Mouse (Mus musculus) thymus, postnatal 0 days (tissue): ENCODE data around the gene Klf2. TPM values are rescaled to one million over a fixed set of nuclear protein-coding genes. Genes with fewer than 3 reads are reported as not detected.
A peak's percentile ranks its signal among the peaks of the same experiment; 100 is the strongest.

ENCODE experiments used
- DNase-seq: peaks from one replicate; pipeline ENCODE4 v3.0.0-alpha.2; 2015; ENCODE audit warnings: low spot score
- polyA plus RNA-seq: library from polyadenylated mRNA; unstranded; fragments of >200 nt; fragmentation: Nextera tagmentation; extraction: Ambion mirVana; gene quantifications from 2 replicates; pipeline ENCODE4 v1.2.1, GENCODE M21; 2015

Klf2 gene
- polyA plus RNA-seq, 1 experiment from 2014 or later, result 21.4 TPM

DNA sequence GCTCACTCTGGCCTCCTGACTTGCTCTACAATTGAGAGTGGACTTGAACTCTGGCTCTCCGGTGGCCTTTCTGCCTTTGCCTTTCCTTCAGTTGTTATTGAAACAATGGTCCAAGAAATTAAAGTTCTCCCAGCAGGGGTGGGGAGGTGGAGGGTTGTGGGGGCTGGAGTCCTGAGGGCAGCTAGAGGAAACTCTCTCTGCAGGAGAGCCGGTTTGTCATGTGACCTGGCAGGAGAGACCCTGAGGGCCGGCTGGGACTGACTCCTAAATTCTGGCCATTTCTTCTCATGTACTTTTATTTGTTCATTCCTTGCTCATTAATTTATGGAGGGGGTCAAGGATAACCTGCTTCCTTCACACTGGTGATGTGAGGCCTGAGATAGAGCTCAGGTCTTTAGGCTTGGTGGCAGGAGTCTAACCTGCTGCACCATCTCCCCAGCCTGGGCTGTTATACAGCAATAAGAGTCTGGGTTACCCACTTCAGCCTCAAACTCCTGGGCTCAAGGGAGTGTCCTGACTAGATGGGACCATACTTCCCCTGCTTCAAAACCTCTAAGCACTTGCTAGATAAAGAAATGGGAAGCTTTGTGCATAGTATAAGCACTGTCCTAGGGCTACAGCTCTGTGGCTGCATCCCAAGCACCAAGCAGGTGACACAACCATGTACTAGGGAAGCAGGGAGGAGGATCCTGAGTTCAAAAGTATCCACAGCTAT is 14.8 kb downstream of the Klf2 start:
- DNase-seq, result no peak

GRCm38 (mm10) chr8:72334144-72334641 is 15.4 kb downstream of the Klf2 start:
- DNase-seq, result no peak

- no peak for DNase-seq
These were observed 17.4 kb downstream of the Klf2 start for GRCm38 (mm10) chr8:72336273-72336672.

GRCm38 (mm10) chr8:72337034-72337433 is 18.2 kb downstream of the Klf2 start:
- no peak for DNase-seq

DNA sequence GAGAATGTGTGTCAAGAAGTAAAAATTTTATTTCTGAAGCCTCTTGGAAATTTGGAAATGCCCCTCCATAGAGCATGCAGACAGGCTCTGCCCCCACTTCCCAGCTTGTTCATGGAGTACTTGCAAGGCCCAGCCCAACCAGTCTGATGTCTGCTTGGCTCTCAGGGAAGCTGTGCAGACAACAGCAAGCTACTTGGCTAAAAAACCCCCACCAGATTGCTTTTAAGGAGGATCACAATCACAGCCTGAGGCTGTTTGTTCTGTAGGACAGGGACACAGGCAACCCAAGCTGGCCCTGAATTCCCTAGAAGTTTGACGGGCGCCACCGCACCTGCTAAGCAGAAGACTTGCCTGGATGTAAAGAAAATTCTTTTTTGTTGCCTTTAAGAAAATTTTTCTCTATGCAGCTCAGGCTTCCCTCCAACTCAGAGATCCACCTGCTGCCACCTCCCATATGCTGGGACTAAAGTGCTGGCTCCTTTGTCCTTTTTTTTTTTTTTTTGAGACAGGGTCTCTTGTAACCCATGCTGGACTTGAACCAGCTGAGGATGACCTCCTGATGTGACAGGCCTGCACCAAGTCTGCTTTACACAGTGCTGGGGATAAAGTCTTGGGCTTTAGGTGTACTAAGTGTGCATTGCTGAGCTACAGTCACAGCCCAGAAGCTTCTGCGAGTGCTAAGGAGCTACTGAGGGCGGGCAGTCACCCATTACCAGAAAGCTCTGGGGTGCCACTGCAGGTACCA is 23.9 kb downstream of the Klf2 start:
- DNase-seq, result no peak

- DNase-seq, result no peak
These were observed 24.9 kb downstream of the Klf2 start for GRCm38 (mm10) chr8:72343725-72344124.

DNA sequence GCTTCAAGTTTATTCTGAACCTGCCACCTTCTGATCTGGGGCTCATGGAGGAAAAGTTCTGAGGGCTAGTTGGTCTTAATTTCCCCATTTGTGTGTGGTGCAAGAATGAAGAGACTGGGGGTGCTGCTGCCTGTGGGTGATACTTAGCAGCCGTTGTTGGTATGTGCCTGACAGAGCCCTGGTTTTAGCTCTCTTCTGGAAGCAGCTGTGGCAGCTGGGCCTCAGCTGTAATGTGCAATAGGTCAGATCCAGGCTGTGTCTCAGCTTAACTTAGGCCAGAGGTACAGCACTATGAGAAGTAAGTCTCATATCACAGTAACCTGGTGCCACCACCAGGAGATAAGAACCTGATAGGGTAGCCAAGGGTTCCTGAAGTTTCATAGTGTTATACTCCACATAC is 28.7 kb downstream of the Klf2 start:
- DNase-seq, result no peak

GRCm38 (mm10) chr8:72348114-72348513 is 29.3 kb downstream of the Klf2 start:
- peak; percentile 16 for DNase-seq

DNA sequence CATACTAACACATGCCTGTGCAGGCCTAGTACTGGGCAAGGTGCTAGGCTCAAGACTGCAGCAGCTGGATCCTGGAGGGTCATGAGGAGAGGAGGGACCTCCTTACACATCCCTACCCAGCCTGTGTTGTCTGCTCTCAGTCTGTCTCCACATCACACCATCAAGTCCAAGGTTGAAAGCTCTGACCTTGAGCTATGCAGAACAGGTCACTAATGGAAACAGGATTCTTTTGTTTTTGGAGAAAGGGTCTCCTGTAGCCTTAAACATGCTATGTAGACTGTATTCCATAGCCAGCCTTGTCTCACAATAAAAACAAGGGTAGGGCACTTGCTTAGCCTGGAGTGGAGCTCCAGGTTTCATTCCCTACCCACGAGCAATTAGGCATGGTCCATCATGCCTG is 30.1 kb downstream of the Klf2 start:
- DNase-seq, result no peak

DNA sequence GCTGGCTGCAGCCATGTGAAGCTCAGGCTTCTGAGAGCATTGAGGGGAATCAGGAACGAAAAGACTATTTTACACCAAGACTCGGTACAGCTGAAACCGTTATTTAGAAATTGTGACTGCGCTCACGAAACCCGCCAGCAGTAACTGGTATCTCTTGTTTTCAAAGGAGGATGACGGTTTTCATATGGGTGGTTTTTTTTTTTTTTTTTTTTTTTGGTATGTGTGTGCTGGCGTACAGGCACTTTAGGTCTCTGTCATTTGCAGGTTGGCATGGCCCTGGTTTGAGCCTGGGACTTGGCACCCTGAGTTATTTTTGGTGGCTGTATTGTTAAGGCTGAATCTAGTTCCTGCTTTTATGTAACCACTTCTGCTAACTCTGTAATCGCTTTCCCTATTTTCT is 31.0 kb downstream of the Klf2 start:
- peak; percentile 30 for DNase-seq

- peak; percentile 61 for DNase-seq
These were observed 31.9 kb downstream of the Klf2 start for GRCm38 (mm10) chr8:72350727-72351126.

- DNase-seq, result no peak
These were observed 32.7 kb downstream of the Klf2 start for GRCm38 (mm10) chr8:72351405-72352005.

DNA sequence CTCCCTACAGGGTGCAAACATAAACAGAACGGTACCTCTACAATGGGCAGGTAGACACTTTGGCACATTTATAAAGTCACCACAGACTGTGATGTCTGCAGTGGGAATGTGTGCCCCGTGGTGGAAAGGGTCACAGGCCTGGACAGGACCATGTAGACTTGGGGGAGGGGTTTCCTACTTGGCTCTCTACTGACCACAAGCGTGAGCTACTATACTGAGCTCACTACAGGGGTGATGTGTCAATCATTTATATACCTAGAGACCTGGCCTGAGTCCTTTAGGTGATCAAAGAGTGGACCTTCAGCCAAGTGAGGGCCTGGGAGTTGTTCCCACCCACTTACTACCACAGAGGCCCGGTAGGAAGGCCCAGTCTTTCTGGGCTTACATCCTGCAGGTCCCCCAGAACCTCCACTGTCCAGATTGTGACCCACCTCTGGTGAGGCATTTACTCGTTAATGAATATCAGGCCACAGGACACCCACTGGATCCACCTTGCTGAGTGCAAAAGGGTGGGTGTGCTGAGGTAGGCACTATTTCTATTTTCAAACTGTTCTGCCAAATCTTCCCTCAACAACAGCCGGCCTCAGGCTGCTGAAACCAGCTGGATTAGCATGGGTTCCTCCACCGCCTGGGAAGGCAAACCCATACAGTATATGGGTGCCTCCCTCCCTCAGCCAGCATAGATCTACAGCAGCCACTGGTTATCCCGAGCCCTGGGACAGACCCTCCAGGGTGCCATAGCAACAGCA is 34.3 kb downstream of the Klf2 start:
- DNase-seq, result no peak

GRCm38 (mm10) chr8:72353700-72354045 is 34.8 kb downstream of the Klf2 start:
- DNase-seq, result peak; percentile 23

- DNase-seq, result peak; percentile 79
These were observed 35.4 kb downstream of the Klf2 start for GRCm38 (mm10) chr8:72354272-72354671.

GRCm38 (mm10) chr8:72356593-72356992 is 37.8 kb downstream of the Klf2 start:
- DNase-seq, result no peak

DNA sequence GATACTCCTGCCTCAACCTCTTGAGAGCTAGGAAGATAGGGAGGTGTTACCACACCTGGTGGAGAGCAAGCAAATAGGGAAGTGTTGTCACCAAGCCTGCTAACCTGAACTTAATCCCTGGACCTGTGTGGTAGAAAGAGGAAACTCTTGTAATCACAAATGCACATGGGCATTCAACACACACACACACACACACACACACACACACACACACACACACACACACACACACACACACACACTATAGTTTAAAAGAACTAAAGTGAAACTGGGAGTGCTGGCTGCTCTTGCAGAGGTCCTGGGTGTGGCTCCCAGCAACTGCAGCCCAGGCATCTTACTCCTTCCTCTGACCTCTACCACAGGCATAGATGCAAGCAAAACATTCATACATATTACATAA is 41.3 kb downstream of the Klf2 start:
- DNase-seq, result no peak

- no peak for DNase-seq
These were observed 43.9 kb downstream of the Klf2 start for GRCm38 (mm10) chr8:72362754-72363153.

DNA sequence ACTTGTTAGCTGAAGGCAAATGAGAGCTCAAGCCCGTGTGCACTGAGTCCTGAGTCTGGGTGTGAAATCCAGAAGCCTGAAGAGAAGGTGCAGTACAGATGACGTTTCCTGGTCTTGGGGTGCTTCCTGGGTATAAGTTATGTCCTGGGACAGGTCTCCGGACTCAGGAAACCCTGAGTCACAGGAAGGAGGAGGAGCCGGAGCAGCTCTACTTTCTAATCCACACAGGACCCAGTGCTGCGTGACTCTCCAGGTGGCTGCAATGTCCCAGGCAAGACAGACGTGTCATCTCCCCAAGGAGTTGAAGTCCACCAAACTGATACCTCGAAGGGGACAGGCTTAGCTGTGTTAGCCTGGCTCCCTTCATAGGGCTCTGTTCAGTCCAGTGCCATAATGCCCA is 44.6 kb downstream of the Klf2 start:
- DNase-seq, result no peak

- DNase-seq, result no peak
These were observed 46.2 kb downstream of the Klf2 start for GRCm38 (mm10) chr8:72365016-72365415.

GRCm38 (mm10) chr8:72365826-72366225 is 47.0 kb downstream of the Klf2 start:
- DNase-seq, result peak; percentile 90

GRCm38 (mm10) chr8:72366435-72366834 is 47.6 kb downstream of the Klf2 start:
- no peak for DNase-seq
